Comparison of ENCODE assay signal across 11 mouse cellular contexts in genomic region chr12:30618425-30618824, GRCm38 (mm10). TPM values are rescaled to one million over a fixed set of nuclear protein-coding genes. Genes with fewer than 3 reads are reported as not detected.
DNase-seq lines count a peak whose midpoint lies in the region; ATAC-seq and TF ChIP-seq lines count a peak whose summit lies in the region.
"Had no signal": no experiment of that assay in that cellular context is flagged by ENCODE, and none has a peak within 500 bp of the region (broad histone marks: within the 10 kb centered on the region; RNA-seq: fewer than 3 reads in every experiment).

No protein-coding gene starts in this region.

- TF ChIP-seq POLR2A in limb, embryonic 14.5 days (IDR thresholded peaks at IDR 0.05; ENCODE audit: borderline replicate concordance, extremely low read depth, insufficient read depth, insufficient read length): no peak

- ATAC-seq in neural tube, embryonic 15.5 days (ENCODE audit: low FRiP score): no peak
- ATAC-seq in limb, embryonic 14.5 days (ENCODE audit: low FRiP score, low read depth): peak; percentile 73

- intact Hi-C loops in gastrocnemius, postnatal 14 days (cut with DNase I; ENCODE audit: low total_unique reads): no loop called here
- intact Hi-C loops in gastrocnemius, postnatal 36 days (cut with DNase I): no loop called here

- peak; percentile 14 for DNase-seq in gastrocnemius, postnatal 14 days
- DNase-seq in gastrocnemius, postnatal 36 days: no peak
- DNase-seq in neural tube, embryonic 10.5 days (ENCODE audit: extremely low spot score, low spot score): peak; percentile 31
- peak; percentile 61 for DNase-seq in limb, embryonic 14.5 days (ENCODE audit: low spot score)
- DNase-seq in thymus, postnatal 25 days: no peak
- DNase-seq in T-cell, adult 2 months (ENCODE audit: low spot score): no peak
- DNase-seq in right cerebral cortex, postnatal 4 days: no peak
- DNase-seq: heart, adult 2 months had no signal

- H3K4me2 ChIP-seq in neural tube, embryonic 15.5 days: no peak overlapping the region
- no peak overlapping the region for H3K4me2 ChIP-seq in limb, embryonic 14.5 days (replicated peaks; ENCODE audit: low read depth, low read length, severe bottlenecking)

- H3K36me3 ChIP-seq in neural tube, embryonic 15.5 days: no peaks in the 10 kb centered on the region
- H3K36me3 ChIP-seq in limb, embryonic 14.5 days (ENCODE audit: control insufficient read depth, insufficient read depth, low read length): no peaks in the 10 kb centered on the region

- no peak overlapping the region for H3K27ac ChIP-seq in neural tube, embryonic 15.5 days (replicated peaks)
- no peak overlapping the region for H3K27ac ChIP-seq in limb, embryonic 14.5 days (replicated peaks; ENCODE audit: low read depth, low read length)
- H3K27ac ChIP-seq: heart, adult 2 months; liver, embryonic 14.5 days had no signal

- no peaks in the 10 kb centered on the region for H3K9me3 ChIP-seq in neural tube, embryonic 15.5 days (replicated peaks)
- no peaks in the 10 kb centered on the region for H3K9me3 ChIP-seq in limb, embryonic 14.5 days (ENCODE audit: control insufficient read depth, low read length)

- 62% methylated on average over 8 of the region's 8 CpGs for WGBS in neural tube, embryonic 15.5 days
- 23% methylated on average over 8 of the region's 8 CpGs for WGBS in limb, embryonic 14.5 days

- no peaks in the 10 kb centered on the region for H3K4me1 ChIP-seq in neural tube, embryonic 15.5 days
- peaks cover 5% of the 10 kb centered on the region for H3K4me1 ChIP-seq in limb, embryonic 14.5 days (ENCODE audit: control insufficient read depth, insufficient read depth, low read length)

- no peaks in the 10 kb centered on the region for H3K27me3 ChIP-seq in neural tube, embryonic 15.5 days (replicated peaks)
- no peaks in the 10 kb centered on the region for H3K27me3 ChIP-seq in limb, embryonic 14.5 days (ENCODE audit: control insufficient read depth, insufficient read depth, low read length)

- H3K4me3 ChIP-seq in neural tube, embryonic 15.5 days (replicated peaks): no peak overlapping the region
- no peak overlapping the region for H3K4me3 ChIP-seq in limb, embryonic 14.5 days (replicated peaks; ENCODE audit: low read length)
- H3K4me3 ChIP-seq: erythroblast, embryonic 14.5 days; heart, adult 2 months had no signal

- no peak overlapping the region for H3K9ac ChIP-seq in neural tube, embryonic 15.5 days (replicated peaks)
- no peak overlapping the region for H3K9ac ChIP-seq in limb, embryonic 14.5 days (ENCODE audit: low read depth, low read length, severe bottlenecking)
- H3K9ac ChIP-seq: liver, embryonic 14.5 days had no signal

RNA-seq across cellular contexts. Expression of gene Tmem18, which starts 34.2 kb away (rescaled TPM):
- 1 to 10 TPM; 7.0 to 7.2 TPM for total RNA-seq in gastrocnemius, postnatal 14 days (2021)
- 1 to 10 TPM; 5.7 to 7.7 TPM for total RNA-seq in gastrocnemius, postnatal 36 days (2021)
- polyA plus RNA-seq in neural tube, embryonic 15.5 days (2015; fragmentation: Nextera tagmentation; extraction: Ambion mirVana): 35.0 and 36.6 TPM in 2 replicates
- 23.7 and 24.4 TPM in 2 replicates for polyA plus RNA-seq in limb, embryonic 14.5 days (2012; rRNA removed)
- 26.1 and 26.6 TPM in 2 replicates for polyA plus RNA-seq in limb, embryonic 14.5 days (2014; fragmentation: Nextera tagmentation; extraction: Ambion mirVana)

Comparison
In these comparisons a context has a peak if more than half of its experiments do, and no peak if none do; other contexts are left out.
1. DNase-seq: peak in gastrocnemius, postnatal 14 days (single experiment), neural tube, embryonic 10.5 days (single experiment) and limb, embryonic 14.5 days (single experiment); none in gastrocnemius, postnatal 36 days (0 of 2), thymus, postnatal 25 days (single experiment), T-cell, adult 2 months (single experiment) and right cerebral cortex, postnatal 4 days (single experiment).